Mouse (Mus musculus) embryonic fibroblast, embryonic 13.5 days (primary cell): ENCODE data around the gene Ost4.

Source experiments
- CTCF ChIP-seq: IDR thresholded peaks from 2 replicates; pipeline ENCODE4 v1.5.1; 2011; ENCODE audit warnings: mild to moderate bottlenecking, control low read depth, low read length, moderate library complexity, borderline replicate concordance; ENCODE audit not compliant: insufficient read depth
- POLR2A ChIP-seq: IDR thresholded peaks from 2 replicates; pipeline ENCODE4 v1.6.1; 2011; ENCODE audit warnings: low read depth, mild to moderate bottlenecking, control low read depth, low read length, moderate library complexity

- TF ChIP-seq CTCF (no peak), POLR2A (no peak)
Measured at GRCm38 (mm10) chr5:30948620-30949019, 41.0 kb upstream of the Ost4 start.
